9 mouse cellular contexts compared by ENCODE assay signal in genomic region chr5:121778485-121779119, GRCm38 (mm10). TPM values are rescaled to one million over a fixed set of nuclear protein-coding genes. Genes with fewer than 3 reads are reported as not detected.
DNase-seq lines count a peak whose midpoint lies in the region; ATAC-seq and TF ChIP-seq lines count a peak whose summit lies in the region.
"Had no signal": no experiment of that assay in that cellular context is flagged by ENCODE, and none has a peak within 500 bp of the region (broad histone marks: within the 10 kb centered on the region; RNA-seq: fewer than 3 reads in every experiment).

No protein-coding gene starts in this region.

- no peak overlapping the region for H3K4me2 ChIP-seq in hindbrain, embryonic 16.5 days (ENCODE audit: low read length)
- H3K4me2 ChIP-seq: limb, embryonic 15.5 days had no signal

- no peak overlapping the region for H3K4me3 ChIP-seq in MEL (ENCODE audit: control insufficient read depth in 1 of 2, insufficient read depth in 1 of 2, low read depth in 2 of 2, low read length in 2 of 2)
- no peak overlapping the region for H3K4me3 ChIP-seq in hindbrain, embryonic 16.5 days (ENCODE audit: low read length)
- H3K4me3 ChIP-seq: limb, embryonic 15.5 days had no signal

- no peaks in the 10 kb centered on the region for H3K79me2 ChIP-seq in MEL (ENCODE audit: control insufficient read depth, insufficient read depth, low read length, poor library complexity)

- TF ChIP-seq EP300 in MEL (IDR thresholded peaks at IDR 0.05; ENCODE audit: low read depth in 1 of 2, low read length in 2 of 2) = no peak

- H3K9ac ChIP-seq in MEL (ENCODE audit: control insufficient read depth, low read depth, low read length, poor library complexity, severe bottlenecking) = no peak overlapping the region
- no peak overlapping the region for H3K9ac ChIP-seq in hindbrain, embryonic 16.5 days (ENCODE audit: low read depth, low read length)
- H3K9ac ChIP-seq: limb, embryonic 15.5 days had no signal

- no peak for TF ChIP-seq RAD21 in MEL (IDR thresholded peaks at IDR 0.05; ENCODE audit: low read depth, low read length)

- no peaks in the 10 kb centered on the region for H3K27me3 ChIP-seq in MEL (ENCODE audit: control insufficient read depth in 1 of 2, insufficient read depth in 2 of 2, low read length in 2 of 2)
- no peaks in the 10 kb centered on the region for H3K27me3 ChIP-seq in hindbrain, embryonic 16.5 days (replicated peaks; ENCODE audit: control insufficient read depth, insufficient read depth, low read length)
- H3K27me3 ChIP-seq: limb, embryonic 15.5 days had no signal

- TF ChIP-seq POLR2A in MEL (IDR thresholded peaks at IDR 0.05; ENCODE audit: control insufficient read depth in 1 of 2, insufficient read depth in 1 of 2, low read depth in 1 of 2, low read length in 2 of 2, poor library complexity in 1 of 2) = no peak

- H3K4me1 ChIP-seq in MEL (ENCODE audit: control insufficient read depth in 1 of 2, insufficient read depth in 2 of 2, low read length in 2 of 2) = no peaks in the 10 kb centered on the region
- peaks cover under 1% of the 10 kb centered on the region; the same call in 1 of the 2 replicates for H3K4me1 ChIP-seq in hindbrain, embryonic 16.5 days (ENCODE audit: control insufficient read depth, insufficient read depth, low read depth, low read length)
- H3K4me1 ChIP-seq: limb, embryonic 15.5 days had no signal

- H3K27ac ChIP-seq in MEL (ENCODE audit: control insufficient read depth, low read depth, low read length) = no peak overlapping the region
- H3K27ac ChIP-seq in hindbrain, embryonic 16.5 days (ENCODE audit: low read depth, low read length) = no peak overlapping the region
- H3K27ac ChIP-seq: limb, embryonic 15.5 days had no signal

- intact Hi-C loops in left cerebral cortex, postnatal 14 days (cut with DNase I) = no loop called here

- 42% methylated on average over 7 of the region's 7 CpGs for WGBS in hindbrain, embryonic 16.5 days

- TF ChIP-seq CTCF in MEL (IDR thresholded peaks at IDR 0.05 in 2 of 3, conservative IDR thresholded peaks at IDR 0.05 in 1 of 3; ENCODE audit: control insufficient read depth in 1 of 3, insufficient read depth in 1 of 3, low read depth in 2 of 3, low read length in 3 of 3, poor library complexity in 1 of 3, severe bottlenecking in 1 of 3) = no peak

- ATAC-seq in hindbrain, embryonic 16.5 days = peak; percentile 45; the same call in 1 of the 2 replicates

- H3K9me3 ChIP-seq in MEL (replicated peaks; ENCODE audit: insufficient read depth, low read length) = no peaks in the 10 kb centered on the region
- no peaks in the 10 kb centered on the region for H3K9me3 ChIP-seq in hindbrain, embryonic 16.5 days (ENCODE audit: control insufficient read depth, low read length)
- H3K9me3 ChIP-seq: limb, embryonic 15.5 days had no signal

- peak; percentile 51 for DNase-seq in adrenal gland, postnatal 10 days
- no peak for DNase-seq in adrenal gland, adult 8-10 months
- peak; percentile 16 for DNase-seq in MEL (ENCODE audit: low read depth, low spot score)
- peak; percentile 70 to 79 for DNase-seq in left cerebral cortex, postnatal 14 days (ENCODE audit: low spot score in 2 of 2)
- no peak for DNase-seq in thymus, postnatal 36 days
- DNase-seq in heart, adult 11 months = no peak
- DNase-seq in heart, adult 9 months (ENCODE audit: low spot score in 2 of 2) = no peak

- peaks cover 0 to 24% of the 10 kb centered on the region in 2 experiments; a peak in 2 of 4 replicates for H3K36me3 ChIP-seq in MEL (ENCODE audit: control insufficient read depth in 1 of 2, insufficient read depth in 2 of 2, low read length in 2 of 2)
- peaks cover 10% of the 10 kb centered on the region; the same call in 1 of the 2 replicates for H3K36me3 ChIP-seq in hindbrain, embryonic 16.5 days (ENCODE audit: control insufficient read depth, insufficient read depth, low read length)

TF ChIP-seq in MEL, 35 proteins besides CTCF, POLR2A, EP300 and RAD21:
- TF ChIP-seq MYB (IDR thresholded peaks at IDR 0.05; ENCODE audit: low read depth, low read length) (no peak), MEF2A (IDR thresholded peaks at IDR 0.05; ENCODE audit: extremely low read depth, insufficient replicate concordance, low read depth, low read length, poor library complexity, severe bottlenecking) (no peak), JUND (IDR thresholded peaks at IDR 0.05; ENCODE audit: low read depth, low read length) (no peak), CHD2 (IDR thresholded peaks at IDR 0.05; ENCODE audit: low read length) (no peak), E2F4 (IDR thresholded peaks at IDR 0.05; ENCODE audit: borderline replicate concordance, low read depth, low read length) (no peak), ETS1 (IDR thresholded peaks at IDR 0.05; ENCODE audit: low read depth, low read length) (no peak), POLR2AphosphoS2 (IDR thresholded peaks at IDR 0.05; ENCODE audit: low read length) (no peak), TAL1 (IDR thresholded peaks at IDR 0.05; ENCODE audit: low read length) (no peak), RCOR1 (IDR thresholded peaks at IDR 0.05; ENCODE audit: low read depth, low read length) (no peak), BHLHE40 (IDR thresholded peaks at IDR 0.05; ENCODE audit: borderline replicate concordance, low read depth, low read length) (no peak), HCFC1 (IDR thresholded peaks at IDR 0.05; ENCODE audit: low read depth, low read length) (no peak), SMC3 (IDR thresholded peaks at IDR 0.05; ENCODE audit: low read depth, low read length) (no peak), GABPA (IDR thresholded peaks at IDR 0.05; ENCODE audit: low read depth, low read length) (no peak)
TF ChIP-seq in MEL: peak in this region for 0.

RNA-seq across cellular contexts. Expression of gene Sh2b3, which starts 58.8 kb away (rescaled TPM):
- total RNA-seq in adrenal gland, postnatal 10 days (2021) = 10 to 100 TPM; 37.0 to 41.7 TPM
- 10 to 100 TPM; 34.5 to 37.3 (median 36.0) TPM for total RNA-seq in adrenal gland, adult 8-10 months (2022)
- total RNA-seq in MEL (2012; rRNA removed) = 14.0 and 18.1 TPM in 2 replicates
- 10 to 100 TPM in 1 of 2 experiments, not detected in 1; 43.2 TPM for polyA plus RNA-seq in MEL (2012; ENCODE audit: insufficient read depth in 1 of 2, insufficient read length in 2 of 2, low read depth in 1 of 2, low replicate concordance in 2 of 2, missing spikeins in 1 of 2)
- 5.2 and 6.9 TPM in 2 replicates for polyA plus RNA-seq in hindbrain, embryonic 16.5 days (2015; fragmentation: Nextera tagmentation; extraction: Ambion mirVana)
- total RNA-seq in left cerebral cortex, postnatal 14 days (2021) = 10 to 100 TPM; 20.3 to 20.4 TPM

Comparison
In these comparisons a context has a peak if more than half of its experiments do, and no peak if none do; other contexts are left out.
1. DNase-seq: peak in adrenal gland, postnatal 10 days (single experiment), MEL (single experiment) and left cerebral cortex, postnatal 14 days (2 of 2); none in adrenal gland, adult 8-10 months (single experiment), thymus, postnatal 36 days (0 of 2), heart, adult 11 months (single experiment) and heart, adult 9 months (0 of 2).